Mouse (Mus musculus) lung, adult 2 months (tissue): ENCODE data around the gene A3galt2.

Experiments used
- CTCF ChIP-seq: fragments of 200-500 bp; IDR thresholded peaks from 2 replicates; pipeline ENCODE4 v1.5.1; 2011; ENCODE audit warnings: mild to moderate bottlenecking, low read length, control low read depth; ENCODE audit not compliant: insufficient read depth
- POLR2A ChIP-seq: fragments of 200-500 bp; IDR thresholded peaks from 2 replicates; pipeline ENCODE4 v1.6.1; 2011; ENCODE audit warnings: low read depth, mild to moderate bottlenecking, control low read depth, low read length, borderline replicate concordance; ENCODE audit errors: extremely low read depth

GRCm38 (mm10) chr4:128787023-128787939 lies 32.1 kb downstream of the A3galt2 start:
- TF ChIP-seq CTCF (no peak), POLR2A (no peak)
